8 mouse cellular contexts compared by ENCODE assay signal in genomic region chrX:163957381-163957780, GRCm38 (mm10). TPM values are rescaled to one million over a fixed set of nuclear protein-coding genes. Genes with fewer than 3 reads are reported as not detected.
DNase-seq lines count a peak whose midpoint lies in the region; ATAC-seq and TF ChIP-seq lines count a peak whose summit lies in the region.

No protein-coding gene starts in this region.

- ATAC-seq in forebrain, embryonic 12.5 days (ENCODE audit: low FRiP score), result no peak
- no peak for ATAC-seq in liver, embryonic 12.5 days

- peaks cover 39% of the 10 kb centered on the region for H3K36me3 ChIP-seq in C2C12 (ENCODE audit: control insufficient read depth, insufficient read depth)
- peaks cover 13% of the 10 kb centered on the region for H3K36me3 ChIP-seq in forebrain, embryonic 12.5 days (replicated peaks)
- peaks cover 40% of the 10 kb centered on the region for H3K36me3 ChIP-seq in liver, embryonic 12.5 days

- peaks cover 23% of the 10 kb centered on the region for H3K79me3 ChIP-seq in C2C12 (ENCODE audit: low read depth)

- H3K9me3 ChIP-seq in forebrain, embryonic 12.5 days, result no peaks in the 10 kb centered on the region
- H3K9me3 ChIP-seq in liver, embryonic 12.5 days (replicated peaks), result no peaks in the 10 kb centered on the region

- H3K4me3 ChIP-seq in gastrocnemius, adult 2 months, result peak overlapping the region; percentile 91
- peak overlapping the region; percentile 63 for H3K4me3 ChIP-seq in C2C12 (ENCODE audit: insufficient read depth, poor library complexity, severe bottlenecking)
- peak overlapping the region; percentile 61 for H3K4me3 ChIP-seq in forebrain, embryonic 12.5 days (replicated peaks)
- H3K4me3 ChIP-seq in liver, embryonic 12.5 days, result peak overlapping the region; percentile 75

- peaks cover 53% of the 10 kb centered on the region for H3K79me2 ChIP-seq in C2C12 (ENCODE audit: control insufficient read depth, insufficient read depth)

- intact Hi-C loops in gastrocnemius, adult 2 months (cut with DNase I), result no loop called here
- intact Hi-C loops in gastrocnemius, postnatal 36 days (cut with DNase I), result no loop called here

- 49% methylated on average over 12 of the region's 12 CpGs for WGBS in forebrain, embryonic 12.5 days
- 22% methylated on average over 12 of the region's 12 CpGs for WGBS in liver, embryonic 12.5 days (ENCODE audit: insufficient replicate concordance)

- H3K4me2 ChIP-seq in forebrain, embryonic 12.5 days, result peak overlapping the region; percentile 56
- H3K4me2 ChIP-seq in liver, embryonic 12.5 days, result peak overlapping the region; percentile 73

- H3K9ac ChIP-seq in forebrain, embryonic 12.5 days, result peak overlapping the region; percentile 68
- peak overlapping the region; percentile 85 for H3K9ac ChIP-seq in liver, embryonic 12.5 days

- H3K27ac ChIP-seq in gastrocnemius, adult 2 months, result peak overlapping the region; percentile 98
- H3K27ac ChIP-seq in forebrain, embryonic 12.5 days, result peak overlapping the region; percentile 96
- peak overlapping the region; percentile 97 for H3K27ac ChIP-seq in liver, embryonic 12.5 days

- no peak for DNase-seq in gastrocnemius, adult 2 months
- DNase-seq in gastrocnemius, postnatal 36 days, result no peak
- DNase-seq in frontal cortex, postnatal 36 days (ENCODE audit: low spot score in 2 of 2), result no peak
- DNase-seq in adrenal gland, adult 18-20 months (ENCODE audit: low spot score in 2 of 2), result no peak
- no peak for DNase-seq in right cerebral cortex, postnatal 4 days

- no peak for TF ChIP-seq CTCF in gastrocnemius, adult 2 months (IDR thresholded peaks at IDR 0.05)
- no peak for TF ChIP-seq CTCF in C2C12 (IDR thresholded peaks at IDR 0.05; ENCODE audit: control insufficient read depth, insufficient read depth, insufficient read length)

- H3ac ChIP-seq in C2C12 (ENCODE audit: control insufficient read depth, insufficient read length, low read depth), result peak overlapping the region; percentile 75

- H3K27me3 ChIP-seq in C2C12 (ENCODE audit: control insufficient read depth, insufficient read depth, insufficient read length), result no peaks in the 10 kb centered on the region
- H3K27me3 ChIP-seq in forebrain, embryonic 12.5 days, result 0 out of 2 replicates have a peak, but pooled peaks cover 2% of the 10 kb centered on the region
- H3K27me3 ChIP-seq in liver, embryonic 12.5 days (replicated peaks), result no peaks in the 10 kb centered on the region

- peaks cover 4% of the 10 kb centered on the region for H3K4me1 ChIP-seq in forebrain, embryonic 12.5 days
- peaks cover 16% of the 10 kb centered on the region; the same call in 1 of the 2 replicates for H3K4me1 ChIP-seq in liver, embryonic 12.5 days

TF ChIP-seq in C2C12, 6 proteins besides CTCF, POLR2A, EP300 and RAD21:
- TF ChIP-seq MYOG (IDR thresholded peaks at IDR 0.05; ENCODE audit: control insufficient read depth, extremely low read depth, insufficient read length), result no peak
- peak; percentile 57 for TF ChIP-seq USF1 (IDR thresholded peaks at IDR 0.05; ENCODE audit: low read depth)

RNA-seq across cellular contexts. Expression of gene Zrsr2, which starts 1.1 kb away (rescaled TPM):
- total RNA-seq in gastrocnemius, adult 2 months (2021), result 10 to 100 TPM; 12.8 to 18.0 TPM
- 10 to 100 TPM; 12.9 to 15.1 TPM for total RNA-seq in gastrocnemius, postnatal 36 days (2021)
- polyA plus RNA-seq in C2C12 (2012; fragmentation: generic; extraction: Trizol), result 22.2 TPM
- polyA plus RNA-seq in forebrain, embryonic 12.5 days (2016; fragmentation: Nextera tagmentation; extraction: Ambion mirVana), result 79.5 and 83.9 TPM in 2 replicates
- polyA plus RNA-seq in liver, embryonic 12.5 days (2016; fragmentation: Nextera tagmentation; extraction: Ambion mirVana), result 25.5 and 32.2 TPM in 2 replicates
- total RNA-seq in adrenal gland, adult 18-20 months (2021), result 10 to 100 TPM; 21.7 to 22.5 TPM

RNA-seq across cellular contexts. Expression of gene Ap1s2, which starts 48.6 kb away (rescaled TPM):
- total RNA-seq in gastrocnemius, adult 2 months (2021), result 10 to 100 TPM; 25.9 to 32.3 TPM
- 10 to 100 TPM; 25.8 to 29.7 TPM for total RNA-seq in gastrocnemius, postnatal 36 days (2021)
- 18.1 TPM for polyA plus RNA-seq in C2C12 (2012; fragmentation: generic; extraction: Trizol)
- 48.3 and 52.2 TPM in 2 replicates for polyA plus RNA-seq in forebrain, embryonic 12.5 days (2016; fragmentation: Nextera tagmentation; extraction: Ambion mirVana)
- 6.0 and 6.2 TPM in 2 replicates for polyA plus RNA-seq in liver, embryonic 12.5 days (2016; fragmentation: Nextera tagmentation; extraction: Ambion mirVana)
- total RNA-seq in adrenal gland, adult 18-20 months (2021), result 10 to 100 TPM; 16.5 to 17.4 TPM
